Mouse (Mus musculus) cerebellum, postnatal 10 days (tissue): Measurements from ENCODE around the gene Serpina1a.
"Not testable (repeated sequence)": the region's sequence is repeated elsewhere in the genome, so short reads cannot be mapped to it uniquely, and the experiment has no call there.

Experiments used
- DNase-seq, 2 experiments: peaks; one replicate each; pipeline ENCODE4 v3.0.0; 2021; ENCODE audit warnings: mixed read lengths in 2 of 2

Gene Serpina1a

GRCm38 (mm10) chr12:103863101-103863974, at the start of gene Serpina1a:
Gene Serpina1a (minus strand): TSS chr12:103863562.
- not testable (repeated sequence) for DNase-seq

- not testable (repeated sequence) for DNase-seq
Observed at GRCm38 (mm10) chr12:103909181-103909580, 45.8 kb upstream of the Serpina1a start.

- not testable (repeated sequence) for DNase-seq
Observed at GRCm38 (mm10) chr12:103907746-103908145, 44.4 kb upstream of the Serpina1a start.

- not testable (repeated sequence) for DNase-seq
Observed at GRCm38 (mm10) chr12:103904837-103905340, 41.5 kb upstream of the Serpina1a start, which contains the start of gene Serpina1c. Gene Serpina1c (minus strand): TSS chr12:103904887.

- not testable (repeated sequence) for DNase-seq
Observed at GRCm38 (mm10) chr12:103901929-103902328, 38.6 kb upstream of the Serpina1a start.

GRCm38 (mm10) chr12:103866873-103867272, 3.5 kb upstream of the Serpina1a start:
- DNase-seq = not testable (repeated sequence)

GRCm38 (mm10) chr12:103860976-103861375, 2.4 kb downstream of the Serpina1a start:
- no peak for DNase-seq

GRCm38 (mm10) chr12:103860571-103860970, 2.8 kb downstream of the Serpina1a start:
- not testable (repeated sequence) for DNase-seq

GRCm38 (mm10) chr12:103859584-103859983, 3.8 kb downstream of the Serpina1a start:
- not testable (repeated sequence) for DNase-seq

GRCm38 (mm10) chr12:103853032-103853431, 10.3 kb downstream of the Serpina1a start:
- DNase-seq = not testable (repeated sequence)

GRCm38 (mm10) chr12:103830273-103830672, 33.1 kb downstream of the Serpina1a start, which contains the start of gene Serpina1b:
Gene Serpina1b (minus strand): TSS chr12:103830373.
- DNase-seq = not testable (repeated sequence)

- DNase-seq = not testable (repeated sequence)
Observed at GRCm38 (mm10) chr12:103827661-103828372, 35.5 kb downstream of the Serpina1a start.

- DNase-seq = not testable (repeated sequence)
Observed at GRCm38 (mm10) chr12:103823826-103824225, 39.5 kb downstream of the Serpina1a start.
